27 mouse cellular contexts compared by ENCODE assay signal in the genomic region with DNA sequence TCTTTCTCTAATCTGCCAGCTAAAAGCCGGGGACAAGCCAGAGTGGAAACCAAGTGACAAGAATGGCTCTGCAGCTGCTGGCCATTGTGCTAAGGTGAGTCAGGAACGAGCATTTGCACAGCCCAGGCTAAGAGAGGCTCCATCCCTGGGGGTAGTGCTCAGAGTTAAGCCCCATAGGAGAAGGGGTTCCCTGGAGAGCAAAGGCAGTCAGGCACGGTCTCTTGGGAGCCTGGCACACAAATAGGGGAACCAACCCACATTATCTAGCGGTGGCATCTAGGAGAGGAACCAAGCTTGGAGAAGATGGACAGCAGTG.
DNase-seq lines count a peak whose midpoint lies in the region; ATAC-seq lines count a peak whose summit lies in the region.
"Had no signal": no experiment of that assay in that cellular context is flagged by ENCODE, and none has a peak within 500 bp of the region (broad histone marks: within the 10 kb centered on the region; RNA-seq: fewer than 3 reads in every experiment).

No protein-coding gene starts in this region.

- H3K9ac ChIP-seq in hindbrain, embryonic 13.5 days = no peak overlapping the region
- no peak overlapping the region for H3K9ac ChIP-seq in hindbrain, embryonic 11.5 days (ENCODE audit: low read depth, low read length)
- H3K9ac ChIP-seq in forebrain, embryonic 16.5 days (replicated peaks; ENCODE audit: low read depth, low read length) = no peak overlapping the region
- H3K9ac ChIP-seq in midbrain, embryonic 13.5 days (replicated peaks) = no peak overlapping the region
- H3K9ac ChIP-seq in neural tube, embryonic 14.5 days (replicated peaks; ENCODE audit: low read depth, low read length) = no peak overlapping the region
- H3K9ac ChIP-seq: heart, embryonic 13.5 days; liver, embryonic 15.5 days; lung, embryonic 15.5 days had no signal

- peaks cover 37% of the 10 kb centered on the region for H3K4me1 ChIP-seq in hindbrain, embryonic 13.5 days (replicated peaks)
- no peaks in the 10 kb centered on the region for H3K4me1 ChIP-seq in hindbrain, embryonic 11.5 days (replicated peaks; ENCODE audit: control insufficient read depth, insufficient read depth, low read length)
- H3K4me1 ChIP-seq in forebrain, embryonic 16.5 days (replicated peaks; ENCODE audit: control insufficient read depth, insufficient read depth, low read length) = peaks cover 30% of the 10 kb centered on the region
- H3K4me1 ChIP-seq in midbrain, embryonic 13.5 days (replicated peaks) = peaks cover 27% of the 10 kb centered on the region
- H3K4me1 ChIP-seq in neural tube, embryonic 14.5 days (ENCODE audit: control insufficient read depth, insufficient read depth, low read length) = peaks cover 18% of the 10 kb centered on the region
- H3K4me1 ChIP-seq: embryonic facial prominence, embryonic 10.5 days; heart, embryonic 13.5 days; liver, embryonic 15.5 days; lung, embryonic 15.5 days had no signal

- H3K36me3 ChIP-seq in hindbrain, embryonic 13.5 days = no peaks in the 10 kb centered on the region
- H3K36me3 ChIP-seq in hindbrain, embryonic 11.5 days (ENCODE audit: control insufficient read depth, insufficient read depth, low read length) = no peaks in the 10 kb centered on the region
- H3K36me3 ChIP-seq in forebrain, embryonic 16.5 days (ENCODE audit: control insufficient read depth, insufficient read depth) = no peaks in the 10 kb centered on the region
- no peaks in the 10 kb centered on the region for H3K36me3 ChIP-seq in midbrain, embryonic 13.5 days
- H3K36me3 ChIP-seq in neural tube, embryonic 14.5 days (ENCODE audit: control insufficient read depth, insufficient read depth, low read length) = no peaks in the 10 kb centered on the region
- H3K36me3 ChIP-seq: embryonic facial prominence, embryonic 10.5 days; G1E; heart, embryonic 13.5 days; liver, embryonic 15.5 days; lung, embryonic 15.5 days had no signal

- no peak overlapping the region for H3K4me2 ChIP-seq in hindbrain, embryonic 13.5 days
- no peak overlapping the region for H3K4me2 ChIP-seq in hindbrain, embryonic 11.5 days (replicated peaks; ENCODE audit: low read depth, low read length)
- no peak overlapping the region; the same call in 1 of the 2 replicates for H3K4me2 ChIP-seq in forebrain, embryonic 16.5 days (ENCODE audit: low read length)
- no peak overlapping the region for H3K4me2 ChIP-seq in midbrain, embryonic 13.5 days (replicated peaks)
- 0 out of 2 replicates have a peak overlapping the region, but pooled peaks have one; percentile 12 for H3K4me2 ChIP-seq in neural tube, embryonic 14.5 days (ENCODE audit: low read depth, low read length)
- H3K4me2 ChIP-seq: heart, embryonic 13.5 days; liver, embryonic 15.5 days; lung, embryonic 15.5 days had no signal

- H3K27ac ChIP-seq in hindbrain, embryonic 13.5 days = peak overlapping the region; percentile 56
- no peak overlapping the region for H3K27ac ChIP-seq in hindbrain, embryonic 11.5 days (ENCODE audit: low read depth, low read length)
- no peak overlapping the region for H3K27ac ChIP-seq in forebrain, embryonic 16.5 days (ENCODE audit: low read length)
- peak overlapping the region; percentile 74 for H3K27ac ChIP-seq in midbrain, embryonic 13.5 days
- no peak overlapping the region for H3K27ac ChIP-seq in neural tube, embryonic 14.5 days (ENCODE audit: low read depth, low read length)
- H3K27ac ChIP-seq: embryonic facial prominence, embryonic 10.5 days; heart, embryonic 13.5 days; layer of hippocampus, adult 2 months; liver, embryonic 15.5 days; lung, embryonic 15.5 days had no signal

- H3K4me3 ChIP-seq in hindbrain, embryonic 13.5 days = no peak overlapping the region
- no peak overlapping the region for H3K4me3 ChIP-seq in hindbrain, embryonic 11.5 days (ENCODE audit: low read depth, low read length)
- H3K4me3 ChIP-seq in forebrain, embryonic 16.5 days (replicated peaks; ENCODE audit: low read length) = no peak overlapping the region
- no peak overlapping the region for H3K4me3 ChIP-seq in midbrain, embryonic 13.5 days (replicated peaks)
- H3K4me3 ChIP-seq in neural tube, embryonic 14.5 days (ENCODE audit: low read depth, low read length) = no peak overlapping the region
- H3K4me3 ChIP-seq: embryonic facial prominence, embryonic 10.5 days; heart, embryonic 13.5 days; layer of hippocampus, adult 2 months; liver, embryonic 15.5 days; lung, embryonic 15.5 days had no signal

- no peaks in the 10 kb centered on the region for H3K9me3 ChIP-seq in hindbrain, embryonic 13.5 days
- H3K9me3 ChIP-seq in hindbrain, embryonic 11.5 days (ENCODE audit: control insufficient read depth, low read length) = no peaks in the 10 kb centered on the region
- H3K9me3 ChIP-seq in forebrain, embryonic 16.5 days (ENCODE audit: control insufficient read depth, low read length) = no peaks in the 10 kb centered on the region
- no peaks in the 10 kb centered on the region for H3K9me3 ChIP-seq in midbrain, embryonic 13.5 days
- no peaks in the 10 kb centered on the region for H3K9me3 ChIP-seq in neural tube, embryonic 14.5 days (ENCODE audit: control insufficient read depth, low read length)
- H3K9me3 ChIP-seq: embryonic facial prominence, embryonic 10.5 days; heart, embryonic 13.5 days; liver, embryonic 15.5 days; lung, embryonic 15.5 days had no signal

- peaks cover 16% of the 10 kb centered on the region; the same call in 1 of the 2 replicates for H3K27me3 ChIP-seq in hindbrain, embryonic 13.5 days
- no peaks in the 10 kb centered on the region for H3K27me3 ChIP-seq in hindbrain, embryonic 11.5 days (ENCODE audit: control insufficient read depth, insufficient read depth, low read length)
- H3K27me3 ChIP-seq in forebrain, embryonic 16.5 days (replicated peaks; ENCODE audit: control insufficient read depth, insufficient read depth, low read length) = no peaks in the 10 kb centered on the region
- no peaks in the 10 kb centered on the region for H3K27me3 ChIP-seq in midbrain, embryonic 13.5 days
- H3K27me3 ChIP-seq in neural tube, embryonic 14.5 days (ENCODE audit: control insufficient read depth, insufficient read depth, low read length) = no peaks in the 10 kb centered on the region
- H3K27me3 ChIP-seq: CH12.LX; liver, embryonic 15.5 days; lung, embryonic 15.5 days; Patski had no signal

- no peak for DNase-seq in hindbrain, embryonic 11.5 days (ENCODE audit: low spot score)
- no peak for DNase-seq in embryo, embryonic 9.5 days (ENCODE audit: extremely low spot score)
- DNase-seq in liver = no peak
- DNase-seq: cerebellum, adult 11 months; cerebellum, adult 9-11 months; gastrocnemius, postnatal 25 days; heart, adult 18-20 months; heart, postnatal 14 days; kidney, adult 18-20 months; kidney, postnatal 25 days; lung, postnatal 4 days; right cerebral cortex, postnatal 25 days; spleen, adult 18-20 months had no signal

- peak; percentile 19; the same call in 1 of the 2 replicates for ATAC-seq in hindbrain, embryonic 13.5 days (ENCODE audit: low FRiP score)
- ATAC-seq in hindbrain, embryonic 11.5 days (ENCODE audit: low FRiP score) = no peak
- peak; percentile 77 for ATAC-seq in forebrain, embryonic 16.5 days
- peak; percentile 85 for ATAC-seq in midbrain, embryonic 13.5 days
- ATAC-seq in neural tube, embryonic 14.5 days (ENCODE audit: low read depth) = peak; percentile 50
- no peak for ATAC-seq in megakaryocyte progenitor cell, adult 5-6 weeks (replicated peaks; ENCODE audit: poor library complexity)
- ATAC-seq: inflammation-experienced regulatory T-cells, adult 6 months; Patski had no signal

- WGBS in hindbrain, embryonic 13.5 days = 24% methylated on average over 4 of the region's 4 CpGs
- WGBS in hindbrain, embryonic 11.5 days = 56% methylated on average over 4 of the region's 4 CpGs
- 2% methylated on average over 4 of the region's 4 CpGs for WGBS in forebrain, embryonic 16.5 days
- 14% methylated on average over 4 of the region's 4 CpGs for WGBS in midbrain, embryonic 13.5 days
- 21% methylated on average over 4 of the region's 4 CpGs for WGBS in neural tube, embryonic 14.5 days

Comparison
In these comparisons a context has a peak if more than half of its experiments do, and no peak if none do; other contexts are left out.
1. ATAC-seq: peak in hindbrain, embryonic 13.5 days (single experiment), forebrain, embryonic 16.5 days (single experiment), midbrain, embryonic 13.5 days (single experiment) and neural tube, embryonic 14.5 days (single experiment); none in hindbrain, embryonic 11.5 days (single experiment) and megakaryocyte progenitor cell, adult 5-6 weeks (single experiment).
2. H3K27ac ChIP-seq: peak in hindbrain, embryonic 13.5 days (single experiment) and midbrain, embryonic 13.5 days (single experiment); none in hindbrain, embryonic 11.5 days (single experiment), forebrain, embryonic 16.5 days (single experiment) and neural tube, embryonic 14.5 days (single experiment).